ENCODE assay signal across 10 mouse cellular contexts in genomic region chr1:193317159-193317559, GRCm38 (mm10). TPM values are rescaled to one million over a fixed set of nuclear protein-coding genes. Genes with fewer than 3 reads are reported as not detected.
DNase-seq lines count a peak whose midpoint lies in the region; ATAC-seq and TF ChIP-seq lines count a peak whose summit lies in the region.
"Had no signal": no experiment of that assay in that cellular context is flagged by ENCODE, and none has a peak within 500 bp of the region (broad histone marks: within the 10 kb centered on the region; RNA-seq: fewer than 3 reads in every experiment).

No protein-coding gene starts in this region.

- peak; percentile 28; the same call in 1 of the 2 replicates for ATAC-seq in stomach, embryonic 15.5 days (ENCODE audit: insufficient read depth, low FRiP score, low read depth)
- no peak for ATAC-seq in inflammation-experienced regulatory T-cells, adult 6 months

- H3K4me2 ChIP-seq in stomach, embryonic 15.5 days = no peak overlapping the region
- H3K4me2 ChIP-seq: embryonic facial prominence, embryonic 13.5 days had no signal

- no peak overlapping the region for H3K4me3 ChIP-seq in kidney, adult 2 months (ENCODE audit: insufficient read depth, low read depth, low read length)
- no peak overlapping the region for H3K4me3 ChIP-seq in hindbrain, embryonic 10.5 days
- no peak overlapping the region for H3K4me3 ChIP-seq in stomach, embryonic 15.5 days (replicated peaks)
- H3K4me3 ChIP-seq: embryonic facial prominence, embryonic 13.5 days; megakaryocyte, embryonic 14.5 days had no signal

- WGBS in kidney, adult 2 months = 62% methylated on average over 6 of the region's 6 CpGs
- WGBS in hindbrain, embryonic 10.5 days = 46% methylated on average over 6 of the region's 6 CpGs
- 30% methylated on average over 6 of the region's 6 CpGs for WGBS in stomach, embryonic 15.5 days

- H3K9me3 ChIP-seq in hindbrain, embryonic 10.5 days = no peaks in the 10 kb centered on the region
- H3K9me3 ChIP-seq in stomach, embryonic 15.5 days = no peaks in the 10 kb centered on the region
- H3K9me3 ChIP-seq: embryonic facial prominence, embryonic 13.5 days; megakaryocyte, embryonic 14.5 days had no signal

- intact Hi-C loops in left cerebral cortex, postnatal 4 days (cut with DNase I) = loop anchor here (5.0 kb wide), 1 partner anchor 55 kb away; the partner anchor contains the start of gene Hsd11b1

- no peaks in the 10 kb centered on the region for H3K27me3 ChIP-seq in kidney, adult 2 months (replicated peaks; ENCODE audit: control insufficient read depth, insufficient read depth, low read length)
- no peaks in the 10 kb centered on the region for H3K27me3 ChIP-seq in hindbrain, embryonic 10.5 days (ENCODE audit: insufficient read depth, poor library complexity, severe bottlenecking)
- H3K27me3 ChIP-seq in stomach, embryonic 15.5 days (replicated peaks) = no peaks in the 10 kb centered on the region
- H3K27me3 ChIP-seq: embryonic facial prominence, embryonic 13.5 days had no signal

- TF ChIP-seq POLR2A in kidney, adult 2 months (IDR thresholded peaks at IDR 0.05; ENCODE audit: low read depth, low read length) = no peak

- no peaks in the 10 kb centered on the region for H3K36me3 ChIP-seq in kidney, adult 2 months (ENCODE audit: control insufficient read depth, insufficient read depth, low read length)
- H3K36me3 ChIP-seq in hindbrain, embryonic 10.5 days = no peaks in the 10 kb centered on the region
- H3K36me3 ChIP-seq in stomach, embryonic 15.5 days = no peaks in the 10 kb centered on the region
- H3K36me3 ChIP-seq: embryonic facial prominence, embryonic 13.5 days had no signal

- peaks cover 2% of the 10 kb centered on the region; the same call in 1 of the 2 replicates for H3K4me1 ChIP-seq in kidney, adult 2 months (ENCODE audit: control insufficient read depth, insufficient read depth, low read length)
- H3K4me1 ChIP-seq in hindbrain, embryonic 10.5 days (replicated peaks) = peaks cover 11% of the 10 kb centered on the region
- H3K4me1 ChIP-seq in stomach, embryonic 15.5 days = peaks cover 16% of the 10 kb centered on the region
- H3K4me1 ChIP-seq: megakaryocyte, embryonic 14.5 days had no signal

- DNase-seq in kidney, adult 2 months = peak; percentile 51
- DNase-seq in kidney, adult 9 months = no peak
- peak; percentile 67 for DNase-seq in adrenal gland, postnatal 10 days
- DNase-seq in gastrocnemius, adult 18-20 months (ENCODE audit: low spot score) = peak; percentile 90
- no peak for DNase-seq in hindbrain, embryonic 10.5 days (ENCODE audit: low spot score)
- DNase-seq in left cerebral cortex, postnatal 4 days = peak; percentile 90

- H3K9ac ChIP-seq in stomach, embryonic 15.5 days = no peak overlapping the region
- H3K9ac ChIP-seq: embryonic facial prominence, embryonic 13.5 days had no signal

- no peak for TF ChIP-seq CTCF in kidney, adult 2 months (conservative IDR thresholded peaks at IDR 0.05; ENCODE audit: insufficient read depth, insufficient read length, low read depth, low read length)

- peak overlapping the region; percentile 83 for H3K27ac ChIP-seq in kidney, adult 2 months (ENCODE audit: insufficient read depth, low read depth, low read length)
- peak overlapping the region; percentile 50; the same call in 1 of the 2 replicates for H3K27ac ChIP-seq in hindbrain, embryonic 10.5 days
- H3K27ac ChIP-seq in stomach, embryonic 15.5 days = peak overlapping the region; percentile 64
- H3K27ac ChIP-seq: embryonic facial prominence, embryonic 13.5 days had no signal

RNA-seq across cellular contexts. Expression of gene G0s2, which starts 44.1 kb away (rescaled TPM):
- 175 and 201 TPM in 2 replicates for polyA plus RNA-seq in kidney, adult 2 months (2012; rRNA removed)
- total RNA-seq in adrenal gland, postnatal 10 days (2021) = 100 to 1,000 TPM; 138 to 255 TPM
- 10 to 100 TPM; 10.7 to 19.6 TPM for total RNA-seq in gastrocnemius, adult 18-20 months (2021)
- 5.6 and 7.6 TPM in 2 replicates for polyA plus RNA-seq in hindbrain, embryonic 10.5 days (2016; fragmentation: Nextera tagmentation; extraction: Ambion mirVana)
- 1 to 10 TPM; 3.1 to 3.7 TPM for total RNA-seq in left cerebral cortex, postnatal 4 days (2021)
- polyA plus RNA-seq in stomach, embryonic 15.5 days (2015; fragmentation: Nextera tagmentation; extraction: Ambion mirVana) = 30.6 and 38.3 TPM in 2 replicates
- polyA plus RNA-seq in inflammation-experienced regulatory T-cells, adult 6 months (2017; shearing (Covaris generic)) = under 1 TPM in 1 of 3 experiments, not detected in 2; 0.79 TPM

RNA-seq across cellular contexts. Expression of gene Camk1g, which starts 52.9 kb away (rescaled TPM):
- polyA plus RNA-seq in kidney, adult 2 months (2012; rRNA removed) = 8.2 and 9.0 TPM in 2 replicates
- 1 to 10 TPM in 1 of 2 experiments, under 1 TPM in 1; 0.69 to 1.0 TPM for total RNA-seq in adrenal gland, postnatal 10 days (2021)
- total RNA-seq in gastrocnemius, adult 18-20 months (2021) = under 1 TPM in 1 of 2 experiments, not detected in 1; 0.40 TPM
- polyA plus RNA-seq in hindbrain, embryonic 10.5 days (2016; fragmentation: Nextera tagmentation; extraction: Ambion mirVana) = 11.8 and 15.5 TPM in 2 replicates
- total RNA-seq in left cerebral cortex, postnatal 4 days (2021) = 10 to 100 TPM; 36.4 to 39.0 TPM
- 6.7 and 8.9 TPM in 2 replicates for polyA plus RNA-seq in stomach, embryonic 15.5 days (2015; fragmentation: Nextera tagmentation; extraction: Ambion mirVana)
- not detected for polyA plus RNA-seq in inflammation-experienced regulatory T-cells, adult 6 months (2017; shearing (Covaris generic))

RNA-seq across cellular contexts. Expression of gene Hsd11b1, which starts 53.3 kb away (rescaled TPM):
- polyA plus RNA-seq in kidney, adult 2 months (2012; rRNA removed) = 125 and 136 TPM in 2 replicates
- total RNA-seq in adrenal gland, postnatal 10 days (2021) = 100 to 1,000 TPM in 1 of 2 experiments, 10 to 100 TPM in 1; 47.9 to 110 TPM
- 1 to 10 TPM; 5.3 to 9.5 TPM for total RNA-seq in gastrocnemius, adult 18-20 months (2021)
- polyA plus RNA-seq in hindbrain, embryonic 10.5 days (2016; fragmentation: Nextera tagmentation; extraction: Ambion mirVana) = not detected in 2 replicates
- total RNA-seq in left cerebral cortex, postnatal 4 days (2021) = 1 to 10 TPM; 3.2 to 3.4 TPM
- polyA plus RNA-seq in stomach, embryonic 15.5 days (2015; fragmentation: Nextera tagmentation; extraction: Ambion mirVana) = 1.8 and 2.4 TPM in 2 replicates
- 100 to 1,000 TPM; 137 to 252 (median 149) TPM for polyA plus RNA-seq in inflammation-experienced regulatory T-cells, adult 6 months (2017; shearing (Covaris generic))

Comparison
In these comparisons a context has a peak if more than half of its experiments do, and no peak if none do; other contexts are left out.
1. DNase-seq: peak in kidney, adult 2 months (single experiment), adrenal gland, postnatal 10 days (single experiment), gastrocnemius, adult 18-20 months (single experiment) and left cerebral cortex, postnatal 4 days (single experiment); none in kidney, adult 9 months (single experiment) and hindbrain, embryonic 10.5 days (single experiment).
2. RNA of gene Hsd11b1, which starts 53.3 kb away (polyA plus RNA-seq): 137 to 252 TPM in inflammation-experienced regulatory T-cells, adult 6 months and 125 to 136 TPM in kidney, adult 2 months; 1.8 to 2.4 TPM in stomach, embryonic 15.5 days and not detected in hindbrain, embryonic 10.5 days; every median in the first group is over 10 times any median in the second.
3. Peak in every context shown above with its lines, with median percentiles within 50 percentile points of each other: H3K27ac ChIP-seq.